Mouse (Mus musculus) hematopoietic stem cell, adult 5-6 weeks (primary cell): ENCODE measurements around the gene Tbl1xr1. TPM values are rescaled to one million over a fixed set of nuclear protein-coding genes. Genes with fewer than 3 reads are reported as not detected.

Experiments used
- ATAC-seq, 2 experiments: fragments of 125-278 bp in 1 of 2; replicated peaks in 1 of 2; 2 replicates each; pipeline ENCODE4 v1.8.0; 2016 to 2017; ENCODE audit warnings: inconsistent platforms in 2 of 2, mild to moderate bottlenecking in 2 of 2, moderate number of reproducible peaks in 2 of 2, low read depth in 1 of 2, moderate TSS enrichment in 1 of 2; ENCODE audit not compliant: low FRiP score in 2 of 2, poor library complexity in 2 of 2, severe bottlenecking in 2 of 2, insufficient read depth in 1 of 2, low TSS enrichment in 1 of 2
- total RNA-seq: library from RNA; stranded (forward); fragments of 172-1452, 232-1000 nt; gene quantifications from 2 replicates; pipeline ENCODE4 v1.2.3, GENCODE M21; 2017

Gene Tbl1xr1
- 76.1 and 86.5 TPM in 2 replicates for total RNA-seq

GRCm38 (mm10) chr3:22076561-22076935 lies at the start of gene Tbl1xr1:
Tbl1xr1 (plus strand) TSS chr3:22076652.
- ATAC-seq: peak; percentile 44 to 52; a peak in 3 of 4 replicates

DNA sequence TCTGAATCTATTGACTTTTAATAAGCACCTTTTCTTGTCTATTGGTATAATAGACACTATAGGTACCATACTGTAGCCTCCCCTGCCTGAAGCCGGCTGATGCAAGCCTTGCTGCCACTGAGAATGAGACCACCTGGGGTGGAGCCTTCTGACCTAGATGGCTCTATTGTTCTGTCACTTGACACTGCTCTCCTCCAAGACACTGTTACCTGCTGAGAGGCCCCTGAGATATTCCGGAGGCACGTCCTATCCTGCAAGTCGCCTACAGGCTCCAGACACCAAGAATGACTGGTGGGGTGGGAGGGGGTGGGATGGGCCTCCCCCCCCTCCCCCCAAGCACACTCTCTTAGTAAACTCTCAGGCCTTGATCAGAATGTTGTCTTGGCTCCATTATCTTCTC lies 38.4 kb upstream of the Tbl1xr1 start:
- no peak for ATAC-seq

DNA sequence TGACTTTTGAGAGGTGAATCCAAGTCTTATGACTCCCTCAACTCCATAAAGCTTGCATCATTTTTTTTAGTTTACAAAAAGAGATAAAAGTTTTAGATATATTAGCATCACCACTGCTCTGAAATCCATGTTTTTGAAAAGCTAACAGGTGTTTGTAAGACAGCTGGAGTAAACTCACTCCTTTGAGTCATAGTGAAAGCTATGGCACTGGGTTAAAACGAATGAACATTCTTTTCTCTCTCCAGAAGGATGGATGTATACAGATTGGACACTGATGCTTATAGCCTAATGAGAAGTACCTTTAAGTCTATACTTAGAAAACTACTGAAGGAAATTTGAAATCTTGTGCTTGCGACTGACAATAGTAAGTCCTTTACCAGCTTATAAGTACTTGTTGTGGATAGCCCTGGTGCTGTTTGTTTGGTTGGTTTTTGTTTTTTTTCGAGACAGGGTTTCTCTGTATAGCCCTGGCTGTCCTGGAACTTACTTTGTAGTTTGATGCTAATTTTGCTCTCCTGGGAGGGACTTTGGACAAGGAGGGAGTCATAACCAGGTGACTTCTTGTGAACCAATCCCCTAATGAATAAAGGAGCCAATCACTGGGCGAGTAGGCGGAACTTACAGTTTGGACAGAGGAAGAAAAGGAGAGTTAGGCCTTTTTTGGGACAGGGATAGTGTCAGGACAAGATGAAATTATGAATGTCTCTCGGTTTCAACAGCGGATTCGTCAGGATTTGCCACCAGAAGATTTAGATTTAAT lies 37.2 kb upstream of the Tbl1xr1 start:
- no peak for ATAC-seq

- ATAC-seq: no peak
Measured at GRCm38 (mm10) chr3:22040627-22041026, 35.8 kb upstream of the Tbl1xr1 start.

DNA sequence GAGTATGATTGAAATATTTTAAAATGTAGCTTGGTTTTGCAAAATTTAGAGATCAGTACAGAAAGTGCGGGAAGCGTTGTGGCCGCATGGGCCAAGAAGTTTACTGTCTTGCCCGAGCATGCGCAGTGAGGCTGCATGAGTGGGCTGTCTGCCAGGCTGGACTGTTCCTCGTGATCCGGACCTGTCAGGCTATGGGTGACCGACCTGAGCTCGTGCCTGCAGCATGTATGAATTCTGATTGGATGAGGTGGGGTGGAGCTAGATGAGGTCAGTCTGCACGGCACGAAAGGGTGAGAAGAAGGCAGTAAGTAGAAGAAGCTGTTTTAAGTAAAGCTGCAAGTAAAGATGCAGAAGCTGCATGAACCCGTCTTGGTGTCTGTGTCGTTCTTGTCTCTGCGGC lies 29.2 kb upstream of the Tbl1xr1 start:
- no peak for ATAC-seq

- no peak for ATAC-seq
Measured at GRCm38 (mm10) chr3:22056664-22057328, 19.7 kb upstream of the Tbl1xr1 start.

- no peak for ATAC-seq
Measured at GRCm38 (mm10) chr3:22058206-22058804, 18.1 kb upstream of the Tbl1xr1 start.

GRCm38 (mm10) chr3:22061163-22061562 lies 15.3 kb upstream of the Tbl1xr1 start:
- ATAC-seq: no peak; a peak in 1 of 4 replicates

- ATAC-seq: no peak
Measured at GRCm38 (mm10) chr3:22068621-22069020, 7.8 kb upstream of the Tbl1xr1 start.

DNA sequence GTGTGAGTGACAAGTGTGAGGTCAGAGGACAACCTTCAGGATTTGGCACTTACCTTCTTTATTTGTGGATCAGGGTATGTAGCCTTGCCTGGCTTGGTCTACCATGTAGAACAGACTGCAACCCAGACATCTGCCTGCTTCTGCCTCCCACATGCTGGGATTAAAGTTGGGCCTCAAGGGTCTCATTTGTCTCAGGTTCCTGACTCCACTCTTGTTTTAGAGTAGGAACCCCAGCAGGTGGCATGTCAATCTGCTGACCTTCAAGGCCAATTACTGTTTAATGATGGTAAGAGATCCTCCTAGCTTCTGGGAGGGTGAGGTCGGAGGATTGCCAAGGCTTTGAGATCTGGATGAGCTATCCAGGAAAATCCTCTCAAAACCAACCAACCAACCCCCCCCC lies 2.5 kb upstream of the Tbl1xr1 start:
- ATAC-seq: no peak

DNA sequence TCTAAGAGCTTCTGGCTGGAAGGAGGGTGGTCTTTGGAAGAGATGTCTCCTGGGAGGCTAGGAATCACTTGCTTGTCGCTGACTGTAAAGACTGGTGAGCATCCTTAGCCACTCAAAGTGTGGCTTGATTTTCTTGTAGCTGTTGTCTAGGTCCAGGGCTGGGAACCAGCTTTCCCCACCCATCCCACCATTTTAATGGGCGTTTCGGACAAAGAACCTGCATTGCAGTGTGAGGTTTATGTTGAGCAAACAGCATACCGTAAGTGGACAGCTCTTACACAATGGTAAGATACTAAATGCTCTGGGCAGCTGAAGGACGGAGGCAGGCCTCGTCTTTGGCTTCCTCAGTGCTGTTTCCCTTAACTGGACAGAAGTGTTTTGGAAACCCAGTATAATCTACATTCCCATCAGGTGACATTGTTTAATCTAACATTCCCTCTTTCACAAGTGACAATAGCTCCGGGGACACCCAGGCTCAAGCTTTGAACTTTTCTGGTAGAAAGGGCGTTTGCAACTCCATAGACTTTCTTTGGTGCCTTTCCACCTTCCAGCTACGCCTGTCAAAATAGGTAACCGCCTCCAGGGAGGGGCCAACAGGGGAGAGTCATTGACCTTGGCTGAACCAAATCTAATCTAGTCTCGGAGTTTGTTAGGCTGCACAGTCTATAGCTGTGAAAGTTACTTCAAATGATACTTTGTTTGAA lies 1.7 kb upstream of the Tbl1xr1 start:
- ATAC-seq: no peak

GRCm38 (mm10) chr3:22075517-22075886 lies 950 bp upstream of the Tbl1xr1 start:
- no peak for ATAC-seq

DNA sequence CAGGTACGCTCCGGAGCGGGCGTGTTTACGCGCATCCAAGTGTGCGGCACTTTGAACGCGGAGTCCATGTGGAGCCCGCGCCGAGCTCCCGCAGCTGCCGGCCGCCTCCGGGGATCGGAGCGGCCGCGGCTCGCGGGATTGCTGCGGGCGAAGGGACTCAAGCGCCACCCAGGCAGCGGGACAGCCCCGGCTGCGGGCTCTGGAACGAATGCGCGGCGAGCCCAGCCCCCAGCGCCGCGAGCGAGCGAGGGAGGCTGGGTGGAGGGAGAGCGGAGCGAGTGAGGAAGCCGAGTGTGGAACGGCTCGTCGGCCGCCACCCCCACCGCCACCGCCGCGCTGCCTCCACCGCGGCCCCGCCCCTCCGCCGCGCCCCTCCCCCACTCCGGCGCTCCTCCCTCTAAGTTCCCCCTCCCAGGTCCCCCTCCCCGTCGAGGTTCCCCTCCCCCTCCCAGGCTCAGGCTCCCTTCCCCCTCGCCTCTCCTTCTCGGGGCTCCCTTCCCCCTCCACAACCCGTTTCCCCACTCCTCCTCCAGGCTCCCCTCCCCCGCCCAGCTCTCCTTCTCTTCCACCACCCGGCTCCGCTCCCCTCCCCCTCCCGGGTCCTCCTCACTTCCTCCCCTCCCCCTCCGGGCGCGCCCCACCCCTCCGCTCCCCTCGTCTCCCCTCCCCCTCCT lies 428 bp upstream of the Tbl1xr1 start:
- ATAC-seq: peak; percentile 57 to 59

GRCm38 (mm10) chr3:22076936-22077656 lies 644 bp downstream of the Tbl1xr1 start:
- ATAC-seq: peak; percentile 46 to 49

DNA sequence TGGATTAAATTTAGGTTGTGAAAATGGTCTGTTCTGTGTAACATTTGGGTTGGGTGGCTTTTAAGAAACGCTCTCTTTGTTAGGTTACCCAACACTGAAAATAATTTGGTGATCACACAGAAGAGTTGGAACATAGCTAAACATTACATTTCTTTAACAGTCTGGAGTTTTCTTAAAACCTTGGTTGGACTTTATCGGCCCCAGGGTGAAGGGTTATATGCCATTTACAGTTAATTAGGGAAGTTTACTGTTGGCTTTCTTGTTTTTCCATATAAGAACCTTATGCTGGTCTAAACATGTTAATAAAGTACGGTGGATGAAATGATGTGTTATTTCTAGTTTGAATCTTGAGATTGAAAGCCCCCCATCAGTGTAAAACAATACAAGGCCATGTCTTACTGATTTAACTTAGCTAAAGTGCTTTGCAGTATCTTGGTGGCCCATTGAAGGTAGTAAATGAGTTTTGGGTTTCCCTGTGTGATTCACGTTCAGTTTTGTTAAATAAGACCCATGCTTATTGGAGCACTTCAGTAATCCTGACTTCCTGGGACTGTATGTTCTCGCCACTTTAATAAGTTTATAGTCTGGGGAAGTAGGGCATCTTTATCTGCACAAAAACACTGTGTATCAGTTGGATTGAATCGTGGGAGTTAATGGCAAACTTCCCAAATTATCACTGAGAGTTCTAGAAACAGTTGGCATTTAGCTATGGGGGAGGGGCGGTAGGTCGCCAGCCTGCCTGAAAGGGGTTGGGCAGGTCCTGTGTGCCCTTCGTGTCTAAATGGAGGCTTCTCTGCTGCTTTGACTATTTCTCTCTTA lies 1.4 kb downstream of the Tbl1xr1 start:
- ATAC-seq: no peak

GRCm38 (mm10) chr3:22078529-22078928 lies 2.1 kb downstream of the Tbl1xr1 start:
- ATAC-seq: no peak
